13 mouse cellular contexts compared by ENCODE assay signal in genomic region chr12:32454794-32455193, GRCm38 (mm10).
DNase-seq lines count a peak whose midpoint lies in the region; ATAC-seq and TF ChIP-seq lines count a peak whose summit lies in the region.
"Had no signal": no experiment of that assay in that cellular context is flagged by ENCODE, and none has a peak within 500 bp of the region (broad histone marks: within the 10 kb centered on the region; RNA-seq: fewer than 3 reads in every experiment).

No protein-coding gene starts in this region.

- no peaks in the 10 kb centered on the region for H3K36me3 ChIP-seq in kidney, adult 2 months (ENCODE audit: control insufficient read depth, insufficient read depth, low read length)
- H3K36me3 ChIP-seq in kidney, embryonic 15.5 days, result no peaks in the 10 kb centered on the region
- H3K36me3 ChIP-seq in stomach, postnatal 0 days (ENCODE audit: control insufficient read depth, insufficient read depth, low read length), result no peaks in the 10 kb centered on the region
- H3K36me3 ChIP-seq: liver, embryonic 15.5 days; midbrain, embryonic 13.5 days; stomach, embryonic 15.5 days had no signal

- ATAC-seq in kidney, embryonic 15.5 days (replicated peaks; ENCODE audit: low FRiP score), result no peak
- no peak for ATAC-seq in stomach, postnatal 0 days (ENCODE audit: low FRiP score, low TSS enrichment)
- ATAC-seq: midbrain, embryonic 13.5 days had no signal

- peaks cover 2% of the 10 kb centered on the region; the same call in 1 of the 2 replicates for H3K4me1 ChIP-seq in kidney, adult 2 months (ENCODE audit: control insufficient read depth, insufficient read depth, low read length)
- no peaks in the 10 kb centered on the region for H3K4me1 ChIP-seq in kidney, embryonic 15.5 days
- no peaks in the 10 kb centered on the region for H3K4me1 ChIP-seq in stomach, postnatal 0 days (replicated peaks; ENCODE audit: control insufficient read depth, insufficient read depth)
- H3K4me1 ChIP-seq: liver, embryonic 15.5 days; midbrain, embryonic 13.5 days; stomach, embryonic 15.5 days had no signal

- no peak for TF ChIP-seq EP300 in stomach, postnatal 0 days (optimal IDR thresholded peaks at IDR 0.05)

- peak; percentile 12 to 22 for DNase-seq in cerebellum, postnatal 14 days
- DNase-seq in cerebellum, adult 9-11 months, result no peak
- DNase-seq in kidney, adult 2 months, result peak; percentile 77
- peak; percentile 41 for DNase-seq in ovary, postnatal 14 days (ENCODE audit: low spot score)
- DNase-seq in ovary, postnatal 10 days (ENCODE audit: low spot score), result no peak
- DNase-seq in stomach, postnatal 0 days (ENCODE audit: low spot score), result no peak
- DNase-seq in spleen, postnatal 4 days (ENCODE audit: low spot score in 2 of 2), result no peak
- DNase-seq: gastrocnemius, adult 2 months; right cerebral cortex, postnatal 25 days had no signal

- no peak overlapping the region for H3K4me2 ChIP-seq in kidney, embryonic 15.5 days
- H3K4me2 ChIP-seq in stomach, postnatal 0 days (replicated peaks; ENCODE audit: low read depth), result no peak overlapping the region
- H3K4me2 ChIP-seq: liver, embryonic 15.5 days; midbrain, embryonic 13.5 days; stomach, embryonic 15.5 days had no signal

- no peaks in the 10 kb centered on the region for H3K9me3 ChIP-seq in kidney, embryonic 15.5 days (replicated peaks)
- H3K9me3 ChIP-seq in stomach, postnatal 0 days (ENCODE audit: control insufficient read depth, low read length), result no peaks in the 10 kb centered on the region
- H3K9me3 ChIP-seq: liver, embryonic 15.5 days; midbrain, embryonic 13.5 days; stomach, embryonic 15.5 days had no signal

- H3K4me3 ChIP-seq in kidney, adult 2 months (ENCODE audit: insufficient read depth, low read depth, low read length), result no peak overlapping the region
- H3K4me3 ChIP-seq in kidney, embryonic 15.5 days (replicated peaks), result no peak overlapping the region
- H3K4me3 ChIP-seq in stomach, postnatal 0 days (ENCODE audit: low read depth, low read length), result no peak overlapping the region
- H3K4me3 ChIP-seq: gastrocnemius, adult 2 months; liver, embryonic 15.5 days; midbrain, embryonic 13.5 days; stomach, embryonic 15.5 days had no signal

- TF ChIP-seq POLR2A in kidney, adult 2 months (IDR thresholded peaks at IDR 0.05; ENCODE audit: low read depth, low read length), result no peak

- no peak for TF ChIP-seq CTCF in kidney, adult 2 months (conservative IDR thresholded peaks at IDR 0.05; ENCODE audit: insufficient read depth, insufficient read length, low read depth, low read length)
- TF ChIP-seq CTCF in stomach, postnatal 0 days (IDR thresholded peaks at IDR 0.05; ENCODE audit: low read depth), result no peak

- no peaks in the 10 kb centered on the region for H3K27me3 ChIP-seq in kidney, adult 2 months (replicated peaks; ENCODE audit: control insufficient read depth, insufficient read depth, low read length)
- H3K27me3 ChIP-seq in kidney, embryonic 15.5 days, result no peaks in the 10 kb centered on the region
- H3K27me3 ChIP-seq in stomach, postnatal 0 days (ENCODE audit: control insufficient read depth, insufficient read depth, low read length), result no peaks in the 10 kb centered on the region
- H3K27me3 ChIP-seq: liver, embryonic 15.5 days; midbrain, embryonic 13.5 days; stomach, embryonic 15.5 days had no signal

- no peak overlapping the region for H3K9ac ChIP-seq in kidney, embryonic 15.5 days
- no peak overlapping the region for H3K9ac ChIP-seq in stomach, postnatal 0 days (ENCODE audit: low read length)
- H3K9ac ChIP-seq: liver, embryonic 15.5 days; midbrain, embryonic 13.5 days; stomach, embryonic 15.5 days had no signal

- no peak overlapping the region for H3K27ac ChIP-seq in kidney, adult 2 months (ENCODE audit: insufficient read depth, low read depth, low read length)
- no peak overlapping the region for H3K27ac ChIP-seq in kidney, embryonic 15.5 days
- H3K27ac ChIP-seq in stomach, postnatal 0 days (replicated peaks), result no peak overlapping the region
- H3K27ac ChIP-seq: gastrocnemius, adult 2 months; liver, embryonic 15.5 days; midbrain, embryonic 13.5 days; stomach, embryonic 15.5 days had no signal

Comparison
In these comparisons a context has a peak if more than half of its experiments do, and no peak if none do; other contexts are left out.
1. DNase-seq: peak in cerebellum, postnatal 14 days (2 of 2), kidney, adult 2 months (single experiment) and ovary, postnatal 14 days (single experiment); none in cerebellum, adult 9-11 months (single experiment), ovary, postnatal 10 days (single experiment), stomach, postnatal 0 days (single experiment) and spleen, postnatal 4 days (0 of 2).